Mouse (Mus musculus) midbrain, embryonic 14.5 days (tissue): Measurements from ENCODE around the gene Kif18b. TPM values are rescaled to one million over a fixed set of nuclear protein-coding genes. Genes with fewer than 3 reads are reported as not detected.

Experiments used
- ATAC-seq: fragments of 200-750 bp; cut with Nextera tagmentation; 2 replicates; pipeline ENCODE4 v1.8.0; 2017; ENCODE audit warnings: moderate number of reproducible peaks, moderate library complexity; ENCODE audit not compliant: low FRiP score, low TSS enrichment
- DNase-seq: peaks from one replicate; pipeline ENCODE4 v3.0.0-alpha.2; 2015
- H3K27ac ChIP-seq: fragments of 300-500 bp; sonication (generic); replicated peaks from 2 replicates; pipeline ENCODE4 v1.5.1; 2014; ENCODE audit warnings: mild to moderate bottlenecking, low read depth, low read length, moderate library complexity
- H3K27me3 ChIP-seq: fragments of 300-500 bp; sonication (generic); 2 replicates; pipeline ENCODE4 v1.6.1; 2014; ENCODE audit warnings: low read length, control low read depth, mixed read lengths; ENCODE audit not compliant: control insufficient read depth, insufficient read depth
- H3K36me3 ChIP-seq: fragments of 300-500 bp; sonication (generic); 2 replicates; pipeline ENCODE4 v1.6.1; 2014; ENCODE audit warnings: low read length, control low read depth; ENCODE audit not compliant: control insufficient read depth, insufficient read depth
- H3K4me1 ChIP-seq: fragments of 300-500 bp; sonication (generic); 2 replicates; pipeline ENCODE4 v1.6.1; 2014; ENCODE audit warnings: mild to moderate bottlenecking, antibody characterized with exemption, low read length, control low read depth; ENCODE audit not compliant: control insufficient read depth, insufficient read depth
- H3K4me2 ChIP-seq: fragments of 300-500 bp; sonication (generic); 2 replicates; pipeline ENCODE4 v1.6.1; 2014; ENCODE audit warnings: mild to moderate bottlenecking, low read length, moderate library complexity
- H3K4me3 ChIP-seq: fragments of 300-500 bp; sonication (generic); replicated peaks from 2 replicates; pipeline ENCODE4 v1.5.1; 2014; ENCODE audit warnings: low read depth, low read length
- H3K9ac ChIP-seq: fragments of 300-500 bp; sonication (generic); replicated peaks from 2 replicates; pipeline ENCODE4 v1.6.1; 2014; ENCODE audit warnings: mild to moderate bottlenecking, low read length, moderate library complexity
- H3K9me3 ChIP-seq: fragments of 300-500 bp; sonication (generic); 2 replicates; pipeline ENCODE4 v1.6.1; 2016; ENCODE audit warnings: low read length, control low read depth, mixed read lengths; ENCODE audit not compliant: control insufficient read depth
- WGBS: fragments of 180-500 bp; shearing (Covaris S2); extraction: QIAGEN DNeasy Blood & Tissue Kit; methylation state at CpG from one replicate; pipeline ENCODE4 v1.1.7; 2014; 5-methylcytosine and 5-hydroxymethylcytosine counted together
- polyA plus RNA-seq: library from polyadenylated mRNA; unstranded; fragments of >200 nt; fragmentation: Nextera tagmentation; extraction: Ambion mirVana; gene quantifications from 2 replicates; pipeline ENCODE4 v1.2.1, GENCODE M21; 2014

The Kif18b gene
- polyA plus RNA-seq, 1 experiment from 2014 or later = 1.9 TPM

DNA sequence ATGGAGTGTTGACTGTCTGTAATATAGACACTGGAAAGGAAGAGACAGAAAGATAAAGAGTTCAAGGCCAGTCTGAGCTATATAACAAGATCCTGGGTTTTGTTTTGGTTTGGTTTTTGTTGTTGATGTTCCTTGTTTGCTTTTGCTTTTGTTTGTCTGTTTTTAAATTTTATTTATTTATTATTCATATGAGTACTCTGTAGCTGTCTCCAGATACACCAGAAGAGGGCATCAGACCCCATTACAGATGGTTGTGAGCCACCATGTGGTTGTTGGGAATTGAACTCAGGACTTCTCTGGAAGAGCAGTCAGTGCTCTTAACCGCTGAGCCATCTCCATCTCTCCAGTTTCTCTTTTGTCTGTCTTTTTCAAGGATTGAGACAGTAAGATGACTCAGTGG lies 33.9 kb upstream of the Kif18b start:
- H3K9ac ChIP-seq = no peak overlapping the region
- H3K27ac ChIP-seq = no peak overlapping the region
- H3K4me2 ChIP-seq = no peak overlapping the region
- H3K4me3 ChIP-seq = no peak overlapping the region
- ATAC-seq = no peak
- no peaks in the 10 kb centered on the region for H3K9me3 ChIP-seq
- H3K27me3 ChIP-seq = no peaks in the 10 kb centered on the region
- DNase-seq = no peak
- 89% methylated on average over 1 of the region's 1 CpGs for WGBS
- no peaks in the 10 kb centered on the region for H3K36me3 ChIP-seq
- peaks cover 35% of the 10 kb centered on the region for H3K4me1 ChIP-seq

DNA sequence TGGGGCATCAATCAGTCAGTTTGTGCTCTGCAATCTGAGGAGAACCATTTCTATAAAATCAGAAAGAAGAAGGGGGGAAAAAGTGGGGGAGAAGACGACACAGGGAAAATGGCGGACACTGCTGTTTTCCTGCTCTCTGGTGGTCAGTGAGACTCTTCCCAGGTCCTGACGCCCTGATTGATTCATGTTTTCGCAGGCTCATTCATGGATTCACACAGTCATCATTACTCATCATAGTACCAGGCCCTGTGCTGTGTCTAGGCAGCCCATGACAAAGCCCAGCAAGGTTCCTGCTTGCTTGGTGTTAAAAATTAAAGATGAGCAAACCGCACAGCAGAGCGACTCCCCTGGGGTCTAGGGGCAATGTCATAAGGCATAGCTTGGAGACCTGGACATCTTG lies 33.5 kb upstream of the Kif18b start:
- Histone ChIP-seq H3K4me3 (no peak overlapping the region), H3K27ac (no peak overlapping the region), H3K9ac (no peak overlapping the region), H3K4me2 (no peak overlapping the region), H3K27me3 (no peaks in the 10 kb centered on the region), H3K4me1 (peaks cover 31% of the 10 kb centered on the region), H3K9me3 (no peaks in the 10 kb centered on the region), H3K36me3 (no peaks in the 10 kb centered on the region)
- DNase-seq (no peak), ATAC-seq (no peak)
- WGBS = 86% methylated on average over 6 of the region's 6 CpGs

DNA sequence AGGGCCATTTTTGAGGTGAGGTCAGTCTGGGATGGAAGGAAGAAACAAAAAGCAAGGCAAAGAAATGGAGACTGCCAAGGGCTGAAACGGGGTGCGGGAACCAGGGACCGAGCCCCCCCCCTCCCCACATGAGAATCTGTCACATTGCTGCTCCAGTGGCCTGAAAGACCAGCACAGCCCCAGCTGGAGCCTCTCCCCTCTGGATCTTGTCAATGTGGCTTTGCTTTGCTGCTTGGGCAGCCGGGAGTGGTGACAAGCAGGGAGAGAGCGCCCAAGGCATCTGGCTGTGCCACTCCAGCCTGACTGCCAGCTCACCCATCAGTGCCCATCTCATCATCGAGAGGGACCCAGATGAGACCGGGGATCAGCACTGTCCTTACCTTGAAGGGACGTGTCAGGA lies 32.8 kb upstream of the Kif18b start:
- Histone ChIP-seq H3K36me3 (no peaks in the 10 kb centered on the region), H3K27me3 (no peaks in the 10 kb centered on the region), H3K9me3 (no peaks in the 10 kb centered on the region), H3K4me1 (peaks cover 31% of the 10 kb centered on the region), H3K9ac (no peak overlapping the region), H3K27ac (peak overlapping the region; percentile 58; the same call in 1 of the 2 replicates), H3K4me3 (no peak overlapping the region), H3K4me2 (no peak overlapping the region)
- 84% methylated on average over 8 of the region's 8 CpGs for WGBS
- ATAC-seq (no peak), DNase-seq (no peak)

DNA sequence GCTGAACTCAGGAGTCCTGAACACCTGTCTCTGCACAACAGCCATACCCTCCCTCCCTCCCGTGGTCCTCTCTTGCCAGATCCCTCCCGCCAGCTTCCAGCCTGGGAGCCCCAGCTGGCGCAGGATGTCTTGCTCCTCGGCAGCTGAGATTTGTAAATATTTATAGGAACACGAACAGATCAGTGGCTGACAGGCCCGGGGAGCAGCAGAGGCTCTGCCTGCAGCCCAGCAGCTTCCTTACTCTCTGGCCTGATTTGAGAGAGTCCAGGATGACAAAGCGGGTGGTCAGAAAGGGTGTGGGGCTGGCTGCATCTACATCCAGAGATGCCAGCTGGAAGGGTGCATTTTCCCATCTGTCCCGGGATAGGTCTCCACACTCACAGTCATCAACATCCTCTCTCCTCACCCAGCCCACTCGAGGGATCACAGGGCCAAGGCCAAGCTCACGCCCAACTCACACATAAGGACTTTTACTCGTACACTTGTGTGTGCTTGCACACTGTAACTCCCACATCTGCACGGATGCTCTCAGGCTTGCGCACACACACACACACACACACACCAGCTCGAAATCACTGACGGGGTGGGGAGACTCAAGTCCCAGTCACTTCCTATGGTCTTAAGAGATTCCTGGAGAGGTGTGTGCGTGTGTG lies 32.2 kb upstream of the Kif18b start:
- peak overlapping the region; percentile 58 for H3K27ac ChIP-seq
- H3K9me3 ChIP-seq = no peaks in the 10 kb centered on the region
- ATAC-seq = no peak
- H3K36me3 ChIP-seq = no peaks in the 10 kb centered on the region
- WGBS = 40% methylated on average over 16 of the region's 16 CpGs
- no peak overlapping the region for H3K4me2 ChIP-seq
- DNase-seq = peak; percentile 70
- peaks cover 36% of the 10 kb centered on the region for H3K4me1 ChIP-seq
- H3K27me3 ChIP-seq = no peaks in the 10 kb centered on the region; the same call in 1 of the 2 replicates
- H3K4me3 ChIP-seq = no peak overlapping the region
- no peak overlapping the region for H3K9ac ChIP-seq

DNA sequence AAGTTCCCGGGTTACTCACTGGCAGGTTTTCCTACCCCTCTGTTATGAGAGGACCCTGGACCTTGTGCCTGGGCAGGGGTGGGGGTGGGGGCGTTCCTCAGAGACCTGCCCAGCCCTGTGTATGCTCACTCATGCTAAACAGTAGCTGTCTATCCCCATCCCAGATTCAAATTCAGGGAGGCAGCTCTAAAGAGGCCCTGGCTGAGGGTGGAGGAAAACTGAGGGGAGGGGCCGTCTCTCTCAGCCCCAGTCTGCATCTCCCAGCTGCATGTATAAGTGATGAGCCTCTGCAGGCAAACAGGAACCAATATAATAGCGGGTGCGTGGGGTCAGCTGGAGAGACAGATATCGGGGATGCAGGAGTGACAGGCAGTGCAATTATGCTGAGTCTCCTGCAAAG lies 28.0 kb upstream of the Kif18b start:
- Histone ChIP-seq H3K4me2 (no peak overlapping the region), H3K36me3 (no peaks in the 10 kb centered on the region), H3K27ac (peak overlapping the region; percentile 10), H3K27me3 (peaks cover 10% of the 10 kb centered on the region), H3K9me3 (no peaks in the 10 kb centered on the region), H3K9ac (no peak overlapping the region), H3K4me3 (no peak overlapping the region), H3K4me1 (peaks cover 45% of the 10 kb centered on the region)
- 5% methylated on average over 6 of the region's 6 CpGs for WGBS
- ATAC-seq = 0 out of 2 replicates have a peak, but pooled peaks have one; percentile 43
- DNase-seq = peak; percentile 47

DNA sequence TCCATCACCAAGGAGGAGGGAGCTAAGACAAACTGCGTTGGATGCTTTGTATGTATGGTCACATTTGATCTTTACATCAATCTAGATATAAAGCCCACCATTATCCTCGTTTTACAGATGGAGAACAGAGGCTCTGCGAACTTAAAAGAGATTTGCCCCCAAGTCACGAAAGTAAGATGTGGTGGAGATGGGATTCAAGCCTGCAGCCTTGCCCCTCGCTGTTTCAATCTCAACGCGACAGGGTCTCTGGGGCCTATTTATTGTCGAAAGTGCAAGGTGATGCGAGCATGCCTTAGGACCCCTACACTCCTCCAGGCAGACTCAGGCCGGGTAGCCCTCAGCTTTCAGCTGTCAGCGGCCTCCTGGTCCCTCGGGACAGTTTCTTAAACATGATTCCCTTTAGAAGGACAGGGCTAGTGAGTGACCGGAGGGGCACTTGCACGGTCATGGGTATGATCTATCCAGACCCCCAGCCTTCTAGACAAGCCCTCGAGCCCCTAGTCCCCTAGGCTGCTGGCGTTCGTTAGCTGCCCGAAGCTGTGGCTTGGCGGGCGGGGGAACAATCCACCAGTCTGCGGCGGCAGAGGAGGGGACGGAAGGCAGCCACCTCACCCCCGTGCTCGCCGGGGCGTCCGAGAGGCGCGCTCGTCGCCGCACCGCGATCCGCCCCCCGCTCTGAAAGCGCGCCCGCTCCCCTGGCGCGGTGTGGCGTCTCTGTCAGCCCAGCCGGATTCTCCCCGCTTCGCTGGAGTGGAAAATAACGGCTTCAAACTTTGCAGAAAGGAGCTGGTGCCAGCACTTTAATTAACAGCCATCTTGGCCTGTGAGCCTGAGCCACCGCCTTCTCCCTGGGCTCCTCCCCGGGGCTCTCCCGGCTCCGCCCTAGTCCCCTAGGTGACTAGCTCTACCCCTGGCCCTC lies 23.4 kb upstream of the Kif18b start:
- no peaks in the 10 kb centered on the region for H3K36me3 ChIP-seq
- peaks cover 40% of the 10 kb centered on the region for H3K4me1 ChIP-seq
- ATAC-seq = no peak; the same call in 1 of the 2 replicates
- peak; percentile 71 for DNase-seq
- H3K27ac ChIP-seq = no peak overlapping the region
- peak overlapping the region; percentile 68 for H3K4me2 ChIP-seq
- H3K9me3 ChIP-seq = no peaks in the 10 kb centered on the region
- peak overlapping the region; percentile 42; the same call in 1 of the 2 replicates for H3K9ac ChIP-seq
- peaks cover 45% of the 10 kb centered on the region for H3K27me3 ChIP-seq
- 2% methylated on average over 51 of the region's 51 CpGs for WGBS
- peak overlapping the region; percentile 35 for H3K4me3 ChIP-seq

DNA sequence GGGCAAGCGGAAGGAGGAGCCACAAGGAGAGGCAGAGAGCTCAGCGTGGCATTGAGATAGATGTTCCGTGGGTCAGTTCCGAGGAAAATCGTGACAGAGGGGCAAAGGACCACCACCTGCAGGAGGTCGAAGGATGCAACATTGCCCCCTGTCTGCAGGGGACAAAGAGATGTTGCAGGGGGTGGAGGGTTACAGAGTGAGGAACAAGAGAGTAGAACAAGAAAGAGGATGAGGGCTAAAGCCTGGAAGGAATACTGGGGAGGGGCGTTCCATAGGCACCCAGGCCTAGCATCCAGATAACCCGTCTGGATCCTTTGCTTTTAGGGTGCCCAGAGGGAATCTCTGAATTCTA lies 22.0 kb upstream of the Kif18b start:
- Histone ChIP-seq H3K4me2 (peak overlapping the region; percentile 64), H3K4me1 (peaks cover 27% of the 10 kb centered on the region), H3K36me3 (no peaks in the 10 kb centered on the region), H3K9ac (peak overlapping the region; percentile 50; the same call in 1 of the 2 replicates), H3K4me3 (peak overlapping the region; percentile 38), H3K27ac (no peak overlapping the region), H3K27me3 (peaks cover 54% of the 10 kb centered on the region), H3K9me3 (no peaks in the 10 kb centered on the region)
- peak; percentile 41 for ATAC-seq
- WGBS = 3% methylated on average over 8 of the region's 8 CpGs
- DNase-seq = no peak

DNA sequence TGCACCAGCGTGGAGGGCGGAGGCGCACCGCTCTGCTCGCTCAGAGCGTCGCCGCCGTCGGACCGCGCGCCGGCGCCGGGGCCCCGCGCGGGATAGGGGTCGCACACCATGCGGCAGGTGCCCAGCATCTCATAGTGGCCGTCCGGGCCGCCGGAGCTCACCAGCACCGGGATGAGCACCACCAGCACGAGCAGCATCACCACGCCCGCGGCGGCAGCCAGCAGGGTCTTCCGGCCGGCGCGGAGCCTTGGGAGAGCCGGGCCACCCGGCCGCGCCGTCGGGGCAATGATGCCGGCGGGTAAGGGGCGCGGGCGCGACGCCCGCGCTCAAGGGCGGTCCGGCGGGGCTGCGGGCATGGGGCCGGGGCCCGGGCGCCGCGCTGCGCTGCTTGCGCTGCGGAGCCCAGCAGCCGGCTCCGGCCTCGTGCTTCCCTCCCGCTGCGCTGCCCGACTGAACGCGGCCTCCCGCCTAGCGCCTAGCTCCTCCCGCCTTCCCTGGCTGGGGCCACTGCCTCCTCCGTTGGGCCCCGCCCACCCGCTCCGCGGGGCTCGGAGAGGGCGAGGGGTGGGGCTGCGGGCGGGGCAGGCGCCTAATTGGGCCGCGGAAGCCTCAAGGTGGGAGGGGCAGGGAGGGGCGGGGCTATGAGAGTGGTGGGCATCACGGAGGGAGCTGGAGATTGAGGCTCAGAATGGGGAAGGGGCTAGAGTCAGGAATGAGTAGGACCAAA lies 21.5 kb upstream of the Kif18b start, which contains the start of gene C1ql1:
TSS of gene C1ql1 (minus strand) at position 424 of the 727 bp plus-strand sequence.
- ATAC-seq (peak; percentile 79), DNase-seq (peak; percentile 90)
- Histone ChIP-seq H3K9me3 (no peaks in the 10 kb centered on the region), H3K27ac (no peak within 1 kb of the TSS), H3K9ac (peak within 1 kb of the TSS; percentile 50), H3K4me2 (peak within 1 kb of the TSS; percentile 64), H3K4me3 (peak within 1 kb of the TSS; percentile 38), H3K36me3 (no peaks in the 10 kb centered on the region), H3K27me3 (peaks cover 54% of the 10 kb centered on the region), H3K4me1 (peaks cover 26% of the 10 kb centered on the region)
- WGBS = under 1% methylated on average over 82 of the region's 87 CpGs
